Mouse (Mus musculus) hindlimb bud, embryonic 11.5 days (tissue): ENCODE measurements around the gene Man2a1.

Experiments
- DNase-seq: peaks from one replicate; pipeline ENCODE4 v3.0.0-alpha.2; 2012; ENCODE audit warnings: low read depth, low spot score; ENCODE audit errors: extremely low spot score

The Man2a1 gene

GRCm38 (mm10) chr17:64802168-64802955 is 201.8 kb downstream of the Man2a1 start:
- no peak for DNase-seq

GRCm38 (mm10) chr17:64802956-64803275 is 202.4 kb downstream of the Man2a1 start:
- no peak for DNase-seq
